Mouse (Mus musculus): ENCODE data around the gene Tomm70a. TPM values are rescaled to one million over a fixed set of nuclear protein-coding genes. Genes with fewer than 3 reads are reported as not detected.

The Tomm70a gene
- polyA plus RNA-seq, 1 experiment from 2014 or later = 39.2 TPM

GRCm38 (mm10) chr16:57175751-57176150 lies 54.2 kb downstream of the Tomm70a start:
- Histone ChIP-seq H3K9ac (no peak overlapping the region), H3K4me1 (no peaks in the 10 kb centered on the region), H3K9me3 (no peaks in the 10 kb centered on the region), H3K27ac (no peak overlapping the region), H3K36me3 (peaks cover 31% of the 10 kb centered on the region), H3K4me2 (no peak overlapping the region), H3K27me3 (no peaks in the 10 kb centered on the region), H3K4me3 (no peak overlapping the region)
- 72% methylated on average over 2 of the region's 2 CpGs for WGBS
- no peak for ATAC-seq (ENCODE audit: borderline replicate concordance, extremely low read depth, low FRiP score, low TSS enrichment)

DNA sequence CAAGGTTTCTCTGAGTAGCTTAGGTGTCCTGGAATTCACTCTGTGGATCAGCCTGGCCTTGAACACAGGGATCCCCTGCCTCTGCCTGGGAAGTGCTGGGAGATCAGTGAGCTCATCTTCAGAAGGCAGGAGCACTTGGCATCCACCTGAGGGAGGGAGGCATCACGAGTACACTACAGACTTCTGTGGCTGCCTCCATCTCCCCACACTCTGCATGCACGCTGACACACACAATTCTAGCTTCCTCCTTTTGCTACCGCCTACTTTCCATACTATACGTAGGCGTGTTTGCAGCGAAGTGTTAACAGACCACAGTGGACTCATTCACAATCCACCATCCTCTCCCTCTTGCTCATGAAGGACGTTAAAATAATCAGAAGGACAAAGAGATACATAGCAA lies 54.8 kb downstream of the Tomm70a start:
- H3K4me2 ChIP-seq = no peak overlapping the region
- no peaks in the 10 kb centered on the region for H3K9me3 ChIP-seq
- H3K36me3 ChIP-seq = peaks cover 30% of the 10 kb centered on the region
- 81% methylated on average over 7 of the region's 7 CpGs for whole genome bisulfite sequencing
- no peak overlapping the region for H3K27ac ChIP-seq
- no peaks in the 10 kb centered on the region for H3K27me3 ChIP-seq
- no peak for ATAC-seq (ENCODE audit: borderline replicate concordance, extremely low read depth, low FRiP score, low TSS enrichment)
- H3K9ac ChIP-seq = no peak overlapping the region
- no peaks in the 10 kb centered on the region for H3K4me1 ChIP-seq
- H3K4me3 ChIP-seq = no peak overlapping the region

DNA sequence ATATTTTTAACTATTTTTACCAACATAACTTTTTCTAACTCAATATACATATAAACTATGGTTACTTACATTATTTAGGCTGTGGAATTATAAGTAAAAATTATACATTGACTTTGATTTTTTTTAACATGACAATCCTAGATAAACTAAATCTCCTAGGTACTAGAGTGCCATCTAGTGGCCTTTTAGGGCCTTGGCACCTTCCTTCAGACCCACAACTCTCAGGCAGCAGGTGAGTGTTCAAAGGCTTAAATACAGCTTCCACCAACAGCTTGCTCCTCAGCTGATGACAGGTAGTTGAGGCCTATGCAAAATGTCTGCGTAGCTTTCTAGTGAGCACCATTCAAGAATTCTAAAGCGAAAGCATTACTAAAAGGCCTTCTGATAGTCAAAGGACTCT lies 55.8 kb downstream of the Tomm70a start:
- WGBS = 66% methylated on average over 2 of the region's 2 CpGs
- no peak overlapping the region for H3K4me2 ChIP-seq
- ATAC-seq (ENCODE audit: borderline replicate concordance, extremely low read depth, low FRiP score, low TSS enrichment) = no peak
- no peaks in the 10 kb centered on the region for H3K27me3 ChIP-seq
- no peak overlapping the region for H3K27ac ChIP-seq
- no peaks in the 10 kb centered on the region for H3K4me1 ChIP-seq
- H3K9me3 ChIP-seq = no peaks in the 10 kb centered on the region
- no peak overlapping the region for H3K4me3 ChIP-seq
- H3K36me3 ChIP-seq = peaks cover 36% of the 10 kb centered on the region
- no peak overlapping the region for H3K9ac ChIP-seq

DNA sequence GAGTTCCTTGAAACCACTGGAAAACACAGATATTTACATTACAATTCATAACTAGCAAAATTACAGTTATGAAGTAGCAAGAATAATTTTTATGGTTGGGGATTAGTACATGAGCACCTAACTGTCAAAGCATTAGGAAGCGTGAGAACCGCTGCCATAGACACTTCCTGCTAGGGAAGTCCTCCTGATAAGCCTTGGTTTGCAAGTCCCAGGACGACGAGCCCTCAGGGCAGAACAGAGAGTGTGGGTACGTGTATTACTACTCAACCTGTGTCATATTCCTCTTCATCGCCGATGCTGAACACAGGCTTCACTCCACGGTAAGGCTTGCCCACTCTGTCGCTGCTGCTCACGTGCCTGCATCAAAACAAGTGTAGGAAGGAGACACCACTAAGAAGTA lies 56.2 kb downstream of the Tomm70a start:
- H3K27me3 ChIP-seq = no peaks in the 10 kb centered on the region
- no peaks in the 10 kb centered on the region for H3K9me3 ChIP-seq
- H3K36me3 ChIP-seq = peaks cover 37% of the 10 kb centered on the region
- 85% methylated on average over 10 of the region's 10 CpGs for WGBS
- H3K27ac ChIP-seq = no peak overlapping the region
- no peak overlapping the region for H3K9ac ChIP-seq
- ATAC-seq (ENCODE audit: borderline replicate concordance, extremely low read depth, low FRiP score, low TSS enrichment) = no peak
- H3K4me3 ChIP-seq = no peak overlapping the region
- H3K4me2 ChIP-seq = no peak overlapping the region
- no peaks in the 10 kb centered on the region for H3K4me1 ChIP-seq

GRCm38 (mm10) chr16:57181180-57181579 lies 59.7 kb downstream of the Tomm70a start:
- no peaks in the 10 kb centered on the region for H3K27me3 ChIP-seq
- H3K27ac ChIP-seq = no peak overlapping the region
- no peaks in the 10 kb centered on the region for H3K4me1 ChIP-seq
- no peaks in the 10 kb centered on the region for H3K9me3 ChIP-seq
- WGBS = 80% methylated on average over 11 of the region's 11 CpGs
- peaks cover 48% of the 10 kb centered on the region for H3K36me3 ChIP-seq
- H3K4me2 ChIP-seq = no peak overlapping the region
- ATAC-seq (ENCODE audit: borderline replicate concordance, extremely low read depth, low FRiP score, low TSS enrichment) = no peak
- H3K4me3 ChIP-seq = no peak overlapping the region
- H3K9ac ChIP-seq = no peak overlapping the region

- Histone ChIP-seq H3K9me3 (no peaks in the 10 kb centered on the region), H3K4me2 (no peak overlapping the region), H3K36me3 (peaks cover 46% of the 10 kb centered on the region), H3K4me1 (no peaks in the 10 kb centered on the region), H3K4me3 (no peak overlapping the region), H3K27me3 (no peaks in the 10 kb centered on the region), H3K9ac (no peak overlapping the region), H3K27ac (no peak overlapping the region)
- no peak for ATAC-seq (ENCODE audit: borderline replicate concordance, extremely low read depth, low FRiP score, low TSS enrichment)
- 81% methylated on average over 5 of the region's 5 CpGs for WGBS
Measured at GRCm38 (mm10) chr16:57182037-57182436, 60.5 kb downstream of the Tomm70a start.

DNA sequence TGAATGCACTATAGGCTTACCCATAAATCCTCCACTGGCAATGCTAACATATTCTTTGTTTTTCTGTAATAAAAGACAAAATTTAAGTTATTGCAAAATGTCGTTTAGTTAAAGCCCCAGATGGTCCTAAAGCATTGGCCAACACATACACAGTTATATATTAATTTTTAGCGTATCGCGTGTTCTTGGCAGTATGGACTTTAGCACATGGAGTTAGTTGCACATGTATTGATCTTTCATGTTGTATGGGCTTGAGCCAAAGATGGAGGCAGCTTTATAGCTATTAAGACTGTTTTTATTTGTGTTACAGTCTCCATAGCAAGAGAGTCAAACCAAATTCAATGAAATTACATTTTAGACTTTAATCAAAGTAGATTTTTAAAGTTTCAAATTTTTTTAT lies 65.1 kb downstream of the Tomm70a start:
- peaks cover 43% of the 10 kb centered on the region for H3K36me3 ChIP-seq
- no peak overlapping the region for H3K9ac ChIP-seq

DNA sequence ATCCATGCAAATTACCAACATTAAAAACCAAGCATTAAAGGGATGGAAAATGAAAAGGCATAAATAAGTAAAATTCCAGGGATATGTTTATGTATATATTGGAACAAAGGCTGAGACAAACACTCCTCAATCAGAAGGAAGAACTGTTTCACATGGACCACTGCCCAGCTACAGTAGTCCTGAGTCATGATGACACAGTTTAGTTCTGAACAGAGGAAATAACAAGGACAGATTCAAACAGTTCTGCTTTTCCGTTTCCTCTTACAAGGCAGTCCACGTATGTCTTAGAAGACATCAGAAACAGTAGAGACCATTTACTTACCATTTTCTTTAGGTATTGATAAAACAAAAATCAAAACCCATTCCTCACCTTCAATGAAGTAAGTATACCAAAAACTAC lies 68.0 kb downstream of the Tomm70a start:
- ATAC-seq (ENCODE audit: borderline replicate concordance, extremely low read depth, low FRiP score, low TSS enrichment) = no peak
- Histone ChIP-seq H3K27me3 (no peaks in the 10 kb centered on the region), H3K27ac (no peak overlapping the region), H3K4me2 (no peak overlapping the region), H3K36me3 (peaks cover 27% of the 10 kb centered on the region), H3K4me3 (no peak overlapping the region), H3K4me1 (no peaks in the 10 kb centered on the region), H3K9me3 (no peaks in the 10 kb centered on the region), H3K9ac (no peak overlapping the region)
- 79% methylated on average over 2 of the region's 2 CpGs for WGBS

More for the DNA sequence above, 65.1 kb downstream of the Tomm70a start:
- H3K4me3 ChIP-seq = no peak overlapping the region
- WGBS = 93% methylated on average over 4 of the region's 4 CpGs
- H3K4me1 ChIP-seq = no peaks in the 10 kb centered on the region
- H3K4me2 ChIP-seq = no peak overlapping the region
- no peak for ATAC-seq (ENCODE audit: borderline replicate concordance, extremely low read depth, low FRiP score, low TSS enrichment)
- no peaks in the 10 kb centered on the region for H3K27me3 ChIP-seq
- H3K27ac ChIP-seq = no peak overlapping the region
- no peaks in the 10 kb centered on the region for H3K9me3 ChIP-seq

DNA sequence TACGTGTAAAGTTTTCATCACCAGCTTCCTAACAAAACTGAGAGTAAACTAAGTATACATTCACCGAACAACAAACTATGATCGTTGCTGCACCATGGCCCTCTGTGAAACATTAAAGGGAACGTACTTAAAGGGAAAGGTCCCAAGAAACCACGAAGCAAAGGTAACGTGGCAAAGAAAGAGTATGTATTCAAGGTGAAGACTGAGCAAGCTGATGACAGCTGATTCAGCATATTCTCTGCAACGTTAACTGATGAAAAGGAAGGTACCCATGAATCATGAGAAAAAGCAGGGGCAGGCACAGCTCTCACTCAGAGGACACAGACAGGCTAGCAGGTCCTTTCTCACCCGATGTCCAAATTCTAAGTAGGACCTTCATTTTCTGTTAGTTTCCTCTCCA lies 68.9 kb downstream of the Tomm70a start:
- Histone ChIP-seq H3K4me1 (no peaks in the 10 kb centered on the region), H3K9me3 (no peaks in the 10 kb centered on the region), H3K9ac (no peak overlapping the region), H3K27me3 (no peaks in the 10 kb centered on the region), H3K36me3 (peaks cover 29% of the 10 kb centered on the region), H3K4me3 (no peak overlapping the region), H3K4me2 (no peak overlapping the region), H3K27ac (no peak overlapping the region)
- 87% methylated on average over 8 of the region's 8 CpGs for WGBS
- ATAC-seq (ENCODE audit: borderline replicate concordance, extremely low read depth, low FRiP score, low TSS enrichment) = no peak

DNA sequence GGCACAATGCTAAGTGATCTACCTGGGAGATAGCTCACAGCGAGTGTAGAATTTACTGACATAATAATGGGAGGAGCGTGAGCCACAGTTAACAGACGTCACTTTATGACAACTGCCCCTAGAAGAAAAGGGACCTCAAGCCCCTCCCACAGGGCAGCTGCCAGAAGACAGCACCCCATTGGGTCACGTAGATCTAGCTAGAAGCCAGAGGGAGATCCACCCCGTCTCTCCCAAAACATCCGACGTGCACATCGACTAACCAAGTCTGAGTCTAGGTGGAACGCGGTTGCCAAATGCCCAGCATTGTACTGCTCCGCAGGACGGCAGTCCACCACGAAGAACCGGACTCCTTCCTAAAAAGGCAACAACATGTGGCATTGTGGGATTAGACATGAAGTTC lies 69.7 kb downstream of the Tomm70a start:
- no peaks in the 10 kb centered on the region for H3K4me1 ChIP-seq
- WGBS = 89% methylated on average over 14 of the region's 14 CpGs
- no peaks in the 10 kb centered on the region for H3K27me3 ChIP-seq
- H3K36me3 ChIP-seq = peaks cover 24% of the 10 kb centered on the region
- no peak overlapping the region for H3K27ac ChIP-seq
- H3K4me3 ChIP-seq = no peak overlapping the region
- H3K9ac ChIP-seq = no peak overlapping the region
- ATAC-seq (ENCODE audit: borderline replicate concordance, extremely low read depth, low FRiP score, low TSS enrichment) = no peak
- no peaks in the 10 kb centered on the region for H3K9me3 ChIP-seq
- no peak overlapping the region for H3K4me2 ChIP-seq

GRCm38 (mm10) chr16:57196590-57196989 lies 75.1 kb downstream of the Tomm70a start:
- Histone ChIP-seq H3K27me3 (no peaks in the 10 kb centered on the region), H3K27ac (no peak overlapping the region), H3K9ac (no peak overlapping the region), H3K4me1 (no peaks in the 10 kb centered on the region), H3K36me3 (peaks cover 19% of the 10 kb centered on the region), H3K4me3 (no peak overlapping the region), H3K4me2 (no peak overlapping the region), H3K9me3 (no peaks in the 10 kb centered on the region)
- WGBS = 81% methylated on average over 5 of the region's 5 CpGs
- no peak for ATAC-seq (ENCODE audit: borderline replicate concordance, extremely low read depth, low FRiP score, low TSS enrichment)

DNA sequence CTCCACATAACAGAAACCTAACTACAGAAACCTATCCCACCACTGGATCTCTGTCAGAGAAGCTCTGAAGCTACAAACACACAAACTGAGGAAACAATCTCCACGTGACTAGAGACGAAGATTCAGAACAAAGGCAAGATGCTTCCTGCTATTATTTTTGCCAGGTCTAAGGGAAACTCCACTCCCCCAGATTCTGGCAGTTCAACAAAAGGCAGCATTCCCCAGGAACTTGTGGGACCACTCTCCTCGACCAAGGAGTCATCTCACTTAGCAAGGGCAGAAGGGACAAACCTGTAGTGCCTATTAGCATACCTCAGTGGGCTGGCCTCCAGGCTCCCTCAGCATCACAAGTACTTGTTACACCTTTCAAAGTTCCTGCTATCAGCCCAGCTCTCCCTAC lies 75.8 kb downstream of the Tomm70a start:
- Histone ChIP-seq H3K4me2 (no peak overlapping the region), H3K36me3 (peaks cover 12% of the 10 kb centered on the region), H3K9ac (no peak overlapping the region), H3K4me3 (no peak overlapping the region), H3K4me1 (no peaks in the 10 kb centered on the region), H3K9me3 (no peaks in the 10 kb centered on the region), H3K27me3 (no peaks in the 10 kb centered on the region), H3K27ac (no peak overlapping the region)
- WGBS = 50% methylated on average over 3 of the region's 3 CpGs
- no peak for ATAC-seq (ENCODE audit: borderline replicate concordance, extremely low read depth, low FRiP score, low TSS enrichment)

All from lung, embryonic 15.5 days (tissue).